Mouse (Mus musculus) brain, embryonic 14.5 days (tissue): ENCODE results near the gene Hspa1b. TPM values are rescaled to one million over a fixed set of nuclear protein-coding genes. Genes with fewer than 3 reads are reported as not detected.
"Not testable (repeated sequence)": the region's sequence is repeated elsewhere in the genome, so short reads cannot be mapped to it uniquely, and the experiment has no call there.

Experiments
- DNase-seq: peaks from one replicate; pipeline ENCODE4 v3.0.0-alpha.2; 2011; ENCODE audit warnings: low read depth
- CTCF ChIP-seq: fragments of 200-500 bp; IDR thresholded peaks from 2 replicates; pipeline ENCODE4 v1.5.1; 2012; ENCODE audit warnings: inconsistent platforms, mild to moderate bottlenecking, moderate library complexity, borderline replicate concordance; ENCODE audit not compliant: insufficient read depth, insufficient read length; ENCODE audit errors: extremely low read depth
- POLR2A ChIP-seq: fragments of 200-500 bp; IDR thresholded peaks from 2 replicates; pipeline ENCODE4 v1.6.1; 2012; ENCODE audit warnings: mild to moderate bottlenecking, inconsistent platforms, borderline replicate concordance; ENCODE audit not compliant: poor library complexity, insufficient read depth, insufficient read length, severe bottlenecking; ENCODE audit errors: extremely low read depth
- polyA plus RNA-seq: library from polyadenylated mRNA; depleted of rRNA; stranded (reverse); fragments of >200 nt; gene quantifications from 2 replicates; pipeline ENCODE4 v1.2.3, GENCODE M21; 2012; rRNA removed

Gene Hspa1b
- polyA plus RNA-seq, result 6.3 and 7.1 TPM in 2 replicates

GRCm38 (mm10) chr17:34959130-34959778 lies at the start of gene Hspa1b:
Hspa1b (minus strand) TSS chr17:34959238.
- DNase-seq, result peak; percentile 84

GRCm38 (mm10) chr17:35007387-35007991 lies 48.5 kb upstream of the Hspa1b start:
- no peak for TF ChIP-seq POLR2A
- no peak for TF ChIP-seq CTCF
- no peak for DNase-seq

DNA sequence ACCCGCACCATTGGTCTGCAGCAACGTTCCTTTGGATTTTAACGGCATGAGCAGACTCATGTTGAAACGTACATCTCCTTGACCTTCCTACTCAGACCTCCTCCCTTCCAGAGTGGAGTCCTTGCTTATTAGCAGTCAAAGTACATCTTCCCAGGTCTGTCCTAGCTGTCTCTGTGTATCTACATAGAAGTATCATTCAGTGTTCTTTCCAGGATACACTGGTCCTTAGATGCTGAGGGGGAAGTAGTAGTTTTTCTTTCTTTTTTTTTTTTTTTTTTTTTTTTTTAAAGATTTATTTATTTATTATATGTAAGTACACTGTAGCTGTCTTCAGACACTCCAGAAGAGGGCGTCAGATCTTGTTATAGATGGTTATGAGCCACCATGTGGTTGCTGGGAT lies 46.9 kb upstream of the Hspa1b start:
- DNase-seq, result not testable (repeated sequence)

DNA sequence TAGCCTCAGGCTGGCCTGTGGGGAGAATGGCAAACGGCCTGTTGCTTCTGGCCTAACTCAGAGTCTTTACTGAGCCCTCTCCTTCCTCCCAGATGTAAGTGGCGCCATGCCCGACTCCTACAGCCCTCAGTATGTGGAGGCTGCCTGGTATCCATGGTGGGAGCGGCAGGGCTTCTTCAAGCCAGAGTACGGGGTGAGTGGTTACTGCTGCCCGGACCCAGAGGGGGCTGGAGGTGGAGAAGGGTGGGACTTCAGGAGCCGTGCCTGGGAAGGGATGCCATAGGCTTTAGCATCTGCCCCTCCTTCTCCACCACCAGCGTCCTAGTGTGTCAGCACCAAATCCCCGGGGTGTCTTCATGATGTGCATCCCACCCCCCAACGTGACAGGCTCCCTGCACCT lies 46.1 kb upstream of the Hspa1b start:
- no peak for DNase-seq
- TF ChIP-seq POLR2A (no peak), CTCF (no peak)

DNA sequence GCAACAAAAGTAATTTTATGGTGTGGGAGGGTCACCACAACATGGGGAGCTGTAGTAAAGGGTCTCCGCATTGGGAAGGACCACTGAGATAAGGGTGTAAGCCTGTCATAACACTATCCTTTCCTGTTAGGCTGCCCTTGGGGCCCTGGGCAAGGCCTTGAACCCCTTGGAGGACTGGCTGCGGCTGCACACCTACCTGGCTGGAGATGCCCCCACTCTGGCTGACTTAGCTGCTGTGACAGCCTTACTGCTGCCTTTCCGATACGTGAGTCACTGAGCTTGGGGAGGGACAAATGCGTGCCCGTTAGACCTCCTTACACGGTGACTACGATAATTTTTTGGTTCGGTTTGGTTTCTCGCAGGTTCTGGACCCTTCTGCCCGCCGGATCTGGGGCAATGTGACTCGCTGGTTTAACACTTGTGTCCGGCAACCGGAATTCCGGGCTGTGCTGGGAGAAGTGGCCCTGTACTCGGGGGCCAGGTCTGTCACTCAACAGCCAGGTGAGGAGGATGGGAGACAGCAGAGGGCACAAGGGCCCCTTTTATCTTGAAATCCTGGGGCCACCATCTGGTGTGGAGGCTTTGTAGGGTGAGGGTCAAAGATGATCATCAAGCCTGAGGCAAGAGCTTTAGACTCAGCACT lies 45.2 kb upstream of the Hspa1b start:
- TF ChIP-seq CTCF (no peak), POLR2A (no peak)
- DNase-seq, result no peak

DNA sequence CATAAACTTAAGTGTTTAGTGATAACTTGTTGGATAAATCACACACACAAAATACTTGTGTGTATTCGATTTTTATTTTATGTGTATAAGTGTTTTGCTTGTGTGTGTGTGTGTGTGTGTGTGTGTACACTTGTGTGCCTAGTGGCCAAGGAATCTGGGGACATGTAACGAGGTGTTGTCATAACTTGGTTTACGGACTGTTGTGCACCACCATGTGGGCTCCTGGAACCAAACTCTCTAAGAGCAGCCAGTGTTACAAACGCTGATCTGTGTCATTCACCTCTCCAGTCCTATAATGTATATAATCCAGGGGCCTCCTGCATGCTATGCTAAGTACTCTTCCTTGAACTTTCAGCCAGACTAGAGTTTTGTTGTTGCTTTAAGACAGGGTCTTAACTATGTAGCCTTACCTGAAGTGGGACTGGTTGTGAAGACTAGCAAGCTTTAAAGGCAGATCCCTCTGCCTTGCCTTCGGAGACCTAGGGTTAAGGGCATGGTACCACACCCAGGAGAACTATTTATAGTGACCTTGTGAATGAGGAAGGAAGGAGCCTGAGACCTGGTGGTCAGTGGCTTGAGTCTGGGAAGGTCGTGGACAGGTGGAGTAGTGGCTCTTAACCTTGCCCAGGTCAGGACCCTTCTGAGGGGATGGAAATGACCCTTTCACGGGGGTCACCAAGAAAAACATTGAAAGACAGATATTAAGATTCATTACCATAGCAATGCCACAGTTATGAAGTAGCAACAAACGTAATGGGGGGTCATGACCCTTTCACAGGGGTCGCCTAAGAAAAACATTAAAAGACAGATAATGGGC lies 44.2 kb upstream of the Hspa1b start:
- DNase-seq, result no peak
- TF ChIP-seq CTCF (no peak), POLR2A (no peak)

- no peak for TF ChIP-seq CTCF
- TF ChIP-seq POLR2A, result no peak
- DNase-seq, result peak; percentile 13
These were observed 43.3 kb upstream of the Hspa1b start for GRCm38 (mm10) chr17:35002153-35002865.

DNA sequence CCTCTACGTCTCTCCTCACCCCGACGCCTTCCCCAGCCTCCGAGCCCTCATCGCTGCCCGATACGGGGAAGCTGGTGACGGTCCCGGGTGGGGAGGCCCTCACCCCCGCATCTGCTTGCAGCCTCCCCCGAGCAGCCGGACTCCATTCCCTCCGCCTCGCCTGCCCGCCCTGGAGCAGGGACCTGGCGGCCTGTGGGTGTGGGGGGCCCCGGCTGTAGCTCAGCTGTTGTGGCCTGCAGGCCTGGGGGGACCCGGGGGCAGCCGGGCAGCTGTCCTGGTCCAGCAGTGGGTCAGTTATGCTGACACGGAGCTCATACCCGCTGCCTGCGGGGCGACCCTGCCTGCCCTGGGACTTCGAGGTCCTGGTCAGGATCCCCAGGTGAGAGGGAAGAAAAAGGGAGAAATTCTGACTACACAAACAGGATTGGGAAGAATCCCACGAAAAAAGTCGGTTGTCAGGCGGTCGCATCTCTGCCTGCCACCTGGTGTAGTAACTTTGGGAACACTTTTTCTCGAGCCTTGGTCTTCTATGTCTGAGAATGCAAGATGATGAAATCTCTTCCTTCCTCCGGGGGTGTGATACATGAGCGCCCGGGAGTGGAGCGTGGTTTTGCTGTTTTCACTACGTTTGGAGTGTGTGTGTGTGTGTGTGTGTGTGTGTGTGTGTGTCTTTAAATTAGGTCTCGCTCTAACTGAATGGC lies 42.6 kb upstream of the Hspa1b start:
- TF ChIP-seq CTCF, result no peak
- no peak for TF ChIP-seq POLR2A
- DNase-seq, result peak; percentile 53

- TF ChIP-seq POLR2A (peak; percentile 78; the same call in 1 of the 2 replicates), CTCF (no peak)
- peak; percentile 93 for DNase-seq
These were observed 41.8 kb upstream of the Hspa1b start, which contains the start of gene Vars for GRCm38 (mm10) chr17:35000717-35001451. Vars (plus strand) TSS chr17:35000987.

GRCm38 (mm10) chr17:34999871-35000716 lies 41.1 kb upstream of the Hspa1b start:
- peak; percentile 31 for DNase-seq
